Mouse (Mus musculus) cerebellum, adult 8-10 months (tissue): ENCODE data around the gene Dqx1.
A peak's percentile ranks its signal among the peaks of the same experiment; 100 is the strongest.

Source experiments
- DNase-seq: peaks from one replicate; pipeline ENCODE4 v3.0.0; 2022

The Dqx1 gene

GRCm38 (mm10) chr6:83057790-83058189, at the start of gene Dqx1:
Gene Dqx1 (plus strand): TSS chr6:83057844.
- peak; percentile 24 for DNase-seq

DNA sequence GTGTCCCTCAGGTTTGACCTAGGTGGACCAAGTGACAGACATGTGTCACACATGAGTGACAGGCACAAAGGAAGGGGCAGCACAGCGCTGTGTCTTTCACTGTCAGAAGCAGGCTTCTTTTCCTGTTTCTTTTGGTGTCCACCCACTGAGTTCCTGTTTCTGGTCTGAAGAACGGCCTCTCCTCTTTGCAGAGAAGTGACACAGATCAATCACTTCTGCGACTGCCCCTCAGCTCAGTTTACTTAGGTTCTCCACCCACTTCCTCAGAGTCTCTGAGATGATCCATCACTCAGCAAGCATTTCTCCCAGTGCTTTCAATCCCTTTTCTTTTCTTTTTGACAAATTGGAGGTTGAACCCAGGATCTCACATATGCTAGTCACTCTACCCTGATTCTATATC, 49.0 kb upstream of the Dqx1 start:
- no peak for DNase-seq

DNA sequence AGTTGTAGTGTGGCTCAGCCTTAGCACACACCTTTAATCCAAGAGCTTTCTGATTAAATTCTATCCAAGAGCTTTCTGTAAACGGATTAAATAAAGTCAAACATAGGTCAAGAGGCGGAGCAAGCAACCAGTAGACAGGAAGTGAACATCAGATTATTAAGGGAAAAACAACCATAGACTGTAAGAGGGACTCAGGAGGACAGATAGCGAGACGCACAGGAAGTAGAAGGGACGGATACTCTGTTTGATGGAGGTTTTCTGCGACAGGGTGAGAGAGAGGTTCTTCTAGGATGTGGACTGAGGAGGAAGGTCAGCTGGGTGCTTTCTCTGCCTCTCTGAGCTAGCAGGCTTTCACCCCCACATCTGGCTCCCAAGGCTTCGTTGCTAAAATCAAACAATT, 47.6 kb upstream of the Dqx1 start:
- no peak for DNase-seq

- no peak for DNase-seq
Observed at GRCm38 (mm10) chr6:83011255-83011654, 46.4 kb upstream of the Dqx1 start.

DNA sequence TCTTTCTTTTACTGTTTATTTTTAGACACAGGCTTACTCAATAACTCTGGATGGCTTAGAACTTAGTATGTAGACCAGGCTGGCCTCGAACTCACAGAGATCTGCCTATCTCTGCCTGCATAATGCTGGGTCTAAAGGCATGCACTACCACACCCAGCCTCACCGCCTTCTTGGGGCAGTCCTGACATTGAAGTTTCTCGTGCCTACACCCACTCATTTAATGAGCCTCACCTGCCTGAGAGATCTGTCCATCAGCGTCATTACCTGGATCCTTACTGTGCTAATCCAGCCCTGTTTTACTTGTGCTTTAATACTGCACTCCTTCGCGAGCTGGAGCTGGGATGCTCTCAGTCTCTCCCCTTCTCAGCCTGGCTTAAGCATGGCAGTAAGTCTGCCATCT, 45.9 kb upstream of the Dqx1 start:
- DNase-seq, result no peak

DNA sequence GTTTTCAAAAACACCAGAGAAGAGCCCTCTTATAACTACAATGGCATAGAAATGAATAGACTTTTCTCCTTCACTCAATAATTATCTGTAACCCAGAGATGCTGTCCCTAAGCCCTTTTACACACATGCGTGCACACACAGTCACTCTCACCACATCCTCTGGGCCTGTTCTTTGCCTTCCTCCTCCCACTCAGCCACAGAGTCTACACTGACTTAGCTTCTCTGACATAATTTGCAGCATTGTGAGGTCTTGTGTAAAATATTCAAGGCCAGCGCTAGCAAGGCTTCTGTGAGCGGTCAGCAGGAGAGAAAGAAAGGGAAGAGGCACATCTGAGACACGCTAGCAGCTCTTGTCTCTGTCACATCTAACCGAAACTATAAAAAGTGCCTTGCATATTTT, 44.2 kb upstream of the Dqx1 start:
- DNase-seq, result no peak

- no peak for DNase-seq
Observed at GRCm38 (mm10) chr6:83014482-83015466, 42.9 kb upstream of the Dqx1 start.

DNA sequence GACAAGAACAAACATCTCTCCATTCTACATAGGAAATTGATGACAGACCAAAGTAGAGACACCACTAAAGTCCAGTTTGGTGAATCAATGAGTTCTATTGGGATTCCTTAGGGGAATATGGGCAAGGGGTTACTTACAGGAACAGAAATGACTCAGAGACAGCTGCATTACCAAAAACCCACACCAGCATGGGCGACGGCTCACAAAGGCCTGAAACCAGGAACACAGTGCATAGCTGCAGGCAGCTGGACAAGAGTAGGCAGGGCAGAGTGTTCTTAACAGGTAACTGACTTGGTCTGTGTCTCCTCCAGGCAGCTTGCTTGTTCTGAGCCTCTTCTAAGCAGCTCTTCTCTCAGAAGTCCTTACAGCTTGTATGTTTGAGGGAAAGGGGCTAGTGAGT, 41.9 kb upstream of the Dqx1 start:
- DNase-seq, result no peak

DNA sequence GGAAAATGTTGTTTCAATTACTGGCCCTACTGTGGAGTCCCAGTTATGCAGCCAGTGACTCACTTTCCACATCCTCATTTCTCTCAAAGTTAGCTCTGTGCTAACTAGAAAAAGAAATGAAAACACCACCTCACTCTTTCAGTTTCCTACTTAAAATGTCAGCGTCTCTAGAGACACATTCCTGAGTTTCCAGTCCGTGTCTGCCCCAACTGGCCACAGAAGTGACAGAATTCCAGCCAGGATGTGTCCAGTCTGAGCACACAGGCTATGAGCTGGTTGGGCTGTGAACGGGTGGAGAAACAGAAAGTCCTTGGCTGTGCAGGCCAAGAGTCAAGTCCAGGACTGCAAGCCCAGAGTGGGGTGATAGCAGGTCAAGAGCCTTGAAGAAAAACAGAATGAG, 40.5 kb upstream of the Dqx1 start:
- no peak for DNase-seq

GRCm38 (mm10) chr6:83019044-83019443, 38.6 kb upstream of the Dqx1 start:
- DNase-seq, result no peak

- no peak for DNase-seq
Observed at GRCm38 (mm10) chr6:83020121-83020520, 37.5 kb upstream of the Dqx1 start.

DNA sequence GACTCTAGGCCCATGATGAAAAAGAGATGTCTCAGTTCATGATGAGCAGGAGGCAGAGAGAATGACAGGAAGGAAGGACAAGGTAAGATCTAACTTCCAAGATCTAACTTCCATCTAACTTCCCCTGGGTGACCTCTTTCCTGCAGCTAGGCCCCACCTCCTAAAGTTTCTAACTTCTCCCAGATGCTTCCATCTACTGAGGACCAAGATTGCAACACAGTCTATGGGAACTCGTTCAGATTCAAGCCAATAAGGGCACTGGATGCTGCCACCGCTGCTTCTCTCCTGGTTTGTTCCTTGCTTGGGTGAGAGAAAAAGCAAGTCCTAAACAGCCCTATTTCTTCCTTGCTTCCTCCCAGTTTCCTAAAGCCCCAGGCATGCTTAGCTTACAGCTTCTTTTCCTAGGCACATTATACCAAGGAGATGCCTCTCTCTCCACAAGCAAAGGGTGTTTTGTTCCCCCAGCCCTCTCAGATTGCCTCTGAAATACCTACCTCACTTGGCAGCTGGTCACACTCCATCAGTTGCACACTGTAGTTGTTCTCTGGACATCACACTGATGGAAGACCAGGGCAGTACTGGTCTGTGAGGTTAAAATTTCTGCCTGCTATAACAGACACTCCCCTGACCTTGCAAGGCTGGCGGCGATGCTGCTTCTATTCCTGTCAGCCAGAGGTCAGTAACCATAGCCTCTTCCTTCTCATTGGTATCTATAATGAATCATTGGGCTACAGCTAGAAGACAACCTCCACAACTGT, 36.6 kb upstream of the Dqx1 start:
- DNase-seq, result no peak

DNA sequence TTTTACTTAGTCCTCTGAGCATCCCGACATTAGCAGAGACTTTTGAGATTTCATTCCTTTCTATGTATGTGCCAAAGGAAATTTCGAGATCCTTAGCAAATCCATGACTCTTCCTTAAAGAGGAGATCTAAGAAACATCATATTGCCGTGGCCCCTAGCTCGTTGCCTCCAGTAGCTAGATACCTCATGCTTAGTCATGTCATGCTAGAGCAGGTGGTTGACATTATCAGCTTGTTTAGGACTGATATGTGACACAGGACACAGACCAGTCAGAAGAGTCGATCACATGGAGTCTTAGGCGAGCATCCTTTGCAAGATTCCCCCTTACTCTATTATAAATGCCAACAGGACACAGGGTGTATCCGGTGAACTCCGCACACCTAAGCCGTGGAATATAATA, 34.6 kb upstream of the Dqx1 start:
- DNase-seq, result no peak

GRCm38 (mm10) chr6:83023786-83024185, 33.9 kb upstream of the Dqx1 start:
- DNase-seq, result no peak

DNA sequence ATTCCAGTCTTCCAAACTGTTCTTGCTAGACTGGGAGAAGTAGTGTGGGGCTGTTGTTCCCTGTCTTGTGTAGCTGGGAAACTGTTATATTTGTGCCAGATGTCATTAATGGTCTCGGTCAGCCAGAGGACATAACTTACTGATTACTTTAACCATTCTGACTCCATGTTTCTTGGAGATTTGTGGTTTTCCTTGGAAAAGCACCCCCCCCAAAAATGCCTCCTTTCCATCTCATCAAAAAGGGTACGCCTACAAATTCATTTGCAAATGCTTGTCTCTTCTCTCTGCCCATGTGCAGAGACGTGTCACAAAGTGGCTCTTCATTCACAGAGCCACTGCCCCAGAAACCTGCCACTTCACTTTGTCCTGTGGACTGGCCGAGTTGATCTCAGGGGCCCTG, 33.2 kb upstream of the Dqx1 start:
- DNase-seq, result no peak

DNA sequence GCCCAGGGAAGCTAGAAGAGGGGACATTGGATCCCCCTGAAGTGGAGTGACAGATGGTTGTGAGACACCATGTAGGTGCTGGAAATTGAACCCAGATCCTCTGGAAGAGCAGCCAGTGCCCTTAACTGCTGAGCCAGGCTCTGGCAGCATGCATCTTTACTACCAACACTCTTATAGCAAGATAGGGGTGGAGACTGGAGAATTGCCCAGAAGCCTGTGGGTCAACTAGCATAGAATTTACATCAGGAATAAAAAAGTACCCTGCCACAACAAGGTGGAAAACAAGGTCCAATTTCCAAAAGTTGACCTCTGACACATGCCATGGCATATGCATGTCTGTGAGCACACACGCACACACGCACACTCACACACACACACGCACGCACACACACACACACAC, 32.4 kb upstream of the Dqx1 start:
- DNase-seq, result no peak

GRCm38 (mm10) chr6:83027293-83027692, 30.4 kb upstream of the Dqx1 start:
- DNase-seq, result no peak

GRCm38 (mm10) chr6:83027706-83028105, 29.9 kb upstream of the Dqx1 start:
- DNase-seq, result no peak

DNA sequence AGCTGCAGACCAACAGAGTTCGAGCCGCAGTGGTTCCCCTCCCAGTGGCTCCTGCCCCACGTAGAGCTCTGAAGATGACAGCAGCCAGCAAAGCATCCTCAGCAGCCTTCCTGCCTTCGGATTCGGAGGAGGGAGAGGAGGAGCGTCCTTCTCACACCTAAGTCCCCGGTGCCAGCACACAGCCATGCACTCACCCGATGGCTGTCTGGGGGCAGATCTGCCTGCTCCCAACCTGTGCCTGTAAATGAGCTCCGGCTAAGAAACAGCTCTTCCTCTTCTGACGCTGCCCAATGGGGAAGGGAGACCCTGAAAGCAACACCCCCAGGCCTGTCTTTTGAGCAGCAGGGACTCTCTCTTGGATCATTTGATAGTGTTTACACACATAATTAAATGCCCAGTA, 27.9 kb upstream of the Dqx1 start:
- DNase-seq, result no peak

- no peak for DNase-seq
Observed at GRCm38 (mm10) chr6:83031111-83031510, 26.5 kb upstream of the Dqx1 start.

- DNase-seq, result no peak
Observed at GRCm38 (mm10) chr6:83031921-83032590, 25.6 kb upstream of the Dqx1 start.

- no peak for DNase-seq
Observed at GRCm38 (mm10) chr6:83032769-83033191, 24.9 kb upstream of the Dqx1 start.
